Mouse (Mus musculus): ENCODE data around the gene Ppp1r10. TPM values are rescaled to one million over a fixed set of nuclear protein-coding genes. Genes with fewer than 3 reads are reported as not detected.

Ppp1r10 gene
- polyA plus RNA-seq, 2 experiments: 15.4 to 15.6 TPM

- Histone ChIP-seq H3K27me3 (ENCODE audit: control insufficient read depth, insufficient read depth, low read length) (no peaks in the 10 kb centered on the region), H3K9ac (replicated peaks) (peak within 1 kb of the TSS; percentile 72)
- under 1% methylated on average over 73 of the region's 86 CpGs for WGBS (ENCODE audit: insufficient replicate concordance)
Measured at GRCm38 (mm10) chr17:35896781-35897643, 19.2 kb upstream of the Ppp1r10 start, which contains the start of gene 2310061I04Rik. TSS of gene 2310061I04Rik (minus strand) at chr17:35897431.

GRCm38 (mm10) chr17:35897644-35898573, 18.3 kb upstream of the Ppp1r10 start:
- DNase-seq (ENCODE audit: low read depth in 3 of 3, low spot score in 3 of 3): no peak
- WGBS (ENCODE audit: insufficient replicate concordance): 32% methylated on average over 23 of the region's 23 CpGs
- Histone ChIP-seq H3K27me3 (ENCODE audit: control insufficient read depth, insufficient read depth, low read length) (no peaks in the 10 kb centered on the region), H3K36me3 (replicated peaks; ENCODE audit: control insufficient read depth, insufficient read depth, low read depth) (peaks cover 2% of the 10 kb centered on the region), H3K4me2 (ENCODE audit: low read depth) (peak overlapping the region; percentile 90), H3K4me1 (replicated peaks; ENCODE audit: control insufficient read depth in 2 of 2, insufficient read depth in 2 of 2, low read length in 1 of 2) (peaks cover 7 to 22% of the 10 kb centered on the region in 2 experiments; a peak in 3 of 4 replicates), H3K9me3 (ENCODE audit: control insufficient read depth, low read length) (no peaks in the 10 kb centered on the region), H3K4me3 (ENCODE audit: insufficient read depth in 1 of 2, low read depth in 2 of 2, low read length in 2 of 2) (peak overlapping the region; percentile 25 to 81; a peak in 3 of 4 replicates), H3K27ac (peak overlapping the region; percentile 65), H3K9ac (replicated peaks) (peak overlapping the region; percentile 72)
- ATAC-seq (ENCODE audit: insufficient read depth): peak; percentile 51
- TF ChIP-seq CTCF (IDR thresholded peaks at IDR 0.05; ENCODE audit: low read depth): no peak
- no peak for TF ChIP-seq EP300 (IDR thresholded peaks at IDR 0.05; ENCODE audit: low read depth)

More at GRCm38 (mm10) chr17:35896781-35897643, 19.2 kb upstream of the Ppp1r10 start, which contains the start of gene 2310061I04Rik:
- Histone ChIP-seq H3K27ac (peak within 1 kb of the TSS; percentile 65), H3K4me2 (ENCODE audit: low read depth) (peak within 1 kb of the TSS; percentile 90), H3K9me3 (ENCODE audit: control insufficient read depth, low read length) (no peaks in the 10 kb centered on the region), H3K36me3 (replicated peaks; ENCODE audit: control insufficient read depth, insufficient read depth, low read depth) (peaks cover 9% of the 10 kb centered on the region), H3K4me3 (ENCODE audit: insufficient read depth in 1 of 2, low read depth in 2 of 2, low read length in 2 of 2) (peak within 1 kb of the TSS; percentile 67 to 81), H3K4me1 (replicated peaks; ENCODE audit: control insufficient read depth in 2 of 2, insufficient read depth in 2 of 2, low read length in 1 of 2) (peaks cover 7 to 22% of the 10 kb centered on the region in 2 experiments; a peak in 3 of 4 replicates)
- DNase-seq (ENCODE audit: low read depth in 3 of 3, low spot score in 3 of 3) (peak in 2 of 3 experiments; percentile 76 to 79), ATAC-seq (ENCODE audit: insufficient read depth) (peak; percentile 88)
- TF ChIP-seq EP300 (IDR thresholded peaks at IDR 0.05; ENCODE audit: low read depth) (no peak), CTCF (IDR thresholded peaks at IDR 0.05; ENCODE audit: low read depth) (no peak)

GRCm38 (mm10) chr17:35900636-35901035, 15.6 kb upstream of the Ppp1r10 start:
- no peak overlapping the region for H3K27ac ChIP-seq

GRCm38 (mm10) chr17:35903343-35903991, 12.8 kb upstream of the Ppp1r10 start:
- ATAC-seq (ENCODE audit: insufficient read depth) (no peak), DNase-seq (ENCODE audit: low read depth in 3 of 3, low spot score in 3 of 3) (no peak)
- Histone ChIP-seq H3K4me2 (ENCODE audit: low read depth) (no peak overlapping the region), H3K4me1 (replicated peaks; ENCODE audit: control insufficient read depth in 2 of 2, insufficient read depth in 2 of 2, low read length in 1 of 2) (peaks cover 0 to 8% of the 10 kb centered on the region in 2 experiments; a peak in 2 of 4 replicates), H3K9me3 (ENCODE audit: control insufficient read depth, low read length) (no peaks in the 10 kb centered on the region), H3K9ac (replicated peaks) (no peak overlapping the region), H3K36me3 (replicated peaks; ENCODE audit: control insufficient read depth, insufficient read depth, low read depth) (no peaks in the 10 kb centered on the region; the same call in 1 of the 2 replicates), H3K27me3 (ENCODE audit: control insufficient read depth, insufficient read depth, low read length) (no peaks in the 10 kb centered on the region), H3K27ac (no peak overlapping the region), H3K4me3 (ENCODE audit: insufficient read depth in 1 of 2, low read depth in 2 of 2, low read length in 2 of 2) (no peak overlapping the region)
- 59% methylated on average over 9 of the region's 9 CpGs for WGBS (ENCODE audit: insufficient replicate concordance)
- no peak for TF ChIP-seq CTCF (IDR thresholded peaks at IDR 0.05; ENCODE audit: low read depth)

More at GRCm38 (mm10) chr17:35900636-35901035, 15.6 kb upstream of the Ppp1r10 start:
- Histone ChIP-seq H3K27me3 (ENCODE audit: control insufficient read depth, insufficient read depth, low read length) (no peaks in the 10 kb centered on the region), H3K9me3 (ENCODE audit: control insufficient read depth, low read length) (no peaks in the 10 kb centered on the region), H3K36me3 (replicated peaks; ENCODE audit: control insufficient read depth, insufficient read depth, low read depth) (no peaks in the 10 kb centered on the region; the same call in 1 of the 2 replicates), H3K4me2 (ENCODE audit: low read depth) (no peak overlapping the region), H3K4me3 (ENCODE audit: insufficient read depth in 1 of 2, low read depth in 2 of 2, low read length in 2 of 2) (no peak overlapping the region), H3K4me1 (replicated peaks; ENCODE audit: control insufficient read depth in 2 of 2, insufficient read depth in 2 of 2, low read length in 1 of 2) (peaks cover 7 to 20% of the 10 kb centered on the region in 2 experiments; a peak in 3 of 4 replicates), H3K9ac (replicated peaks) (no peak overlapping the region)
- WGBS (ENCODE audit: insufficient replicate concordance): 20% methylated on average over 3 of the region's 3 CpGs
- no peak for ATAC-seq (ENCODE audit: insufficient read depth)
- no peak for DNase-seq (ENCODE audit: low read depth in 3 of 3, low spot score in 3 of 3)
- TF ChIP-seq EP300 (IDR thresholded peaks at IDR 0.05; ENCODE audit: low read depth) (no peak), CTCF (IDR thresholded peaks at IDR 0.05; ENCODE audit: low read depth) (no peak)
